Mouse (Mus musculus): ENCODE data around the gene Cav3. TPM values are rescaled to one million over a fixed set of nuclear protein-coding genes. Genes with fewer than 3 reads are reported as not detected.

Cav3 gene
- 126 and 127 TPM in 2 replicates for polyA plus RNA-seq (2015; fragmentation: Nextera tagmentation; extraction: Ambion mirVana)

DNA sequence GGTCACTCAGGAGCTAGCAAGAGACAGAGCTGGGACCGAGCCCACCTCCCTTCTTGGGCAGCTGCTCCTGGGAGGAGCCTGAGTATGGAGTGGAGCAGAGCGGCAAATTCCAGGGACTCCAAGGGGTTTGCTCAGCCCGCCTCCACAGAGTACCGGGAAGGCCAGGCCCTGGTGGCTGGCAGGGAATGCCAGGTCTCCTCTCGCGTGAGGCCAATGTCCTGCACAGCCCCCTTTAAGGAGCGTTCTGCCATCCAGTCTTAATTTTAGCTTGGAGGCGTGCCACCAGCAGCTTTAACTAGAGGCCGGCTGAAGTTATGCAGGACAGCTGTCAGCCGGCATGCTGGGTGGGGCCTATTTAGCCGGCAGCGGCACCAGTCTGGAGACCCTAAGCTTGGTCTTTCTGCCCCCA lies at the start of gene Cav3:
Cav3 (plus strand) TSS at position 165 of the 409 bp plus-strand sequence.
- Histone ChIP-seq H3K27ac (ENCODE audit: low read length) (peak within 1 kb of the TSS; percentile 91), H3K4me2 (ENCODE audit: low read depth, low read length) (peak within 1 kb of the TSS; percentile 73), H3K4me1 (ENCODE audit: control insufficient read depth, insufficient read depth, low read length) (peaks cover 29% of the 10 kb centered on the region), H3K4me3 (ENCODE audit: low read length) (peak within 1 kb of the TSS; percentile 50), H3K9me3 (replicated peaks; ENCODE audit: control insufficient read depth, low read length) (no peaks in the 10 kb centered on the region), H3K27me3 (ENCODE audit: control insufficient read depth, insufficient read depth, low read length) (no peaks in the 10 kb centered on the region), H3K9ac (ENCODE audit: low read length) (peak within 1 kb of the TSS; percentile 74), H3K36me3 (ENCODE audit: control insufficient read depth, insufficient read depth) (no peaks in the 10 kb centered on the region)
- WGBS = 33% methylated on average over 12 of the region's 12 CpGs
- ATAC-seq (replicated peaks; ENCODE audit: extremely low read depth, insufficient read depth, low FRiP score) = peak; percentile 96

DNA sequence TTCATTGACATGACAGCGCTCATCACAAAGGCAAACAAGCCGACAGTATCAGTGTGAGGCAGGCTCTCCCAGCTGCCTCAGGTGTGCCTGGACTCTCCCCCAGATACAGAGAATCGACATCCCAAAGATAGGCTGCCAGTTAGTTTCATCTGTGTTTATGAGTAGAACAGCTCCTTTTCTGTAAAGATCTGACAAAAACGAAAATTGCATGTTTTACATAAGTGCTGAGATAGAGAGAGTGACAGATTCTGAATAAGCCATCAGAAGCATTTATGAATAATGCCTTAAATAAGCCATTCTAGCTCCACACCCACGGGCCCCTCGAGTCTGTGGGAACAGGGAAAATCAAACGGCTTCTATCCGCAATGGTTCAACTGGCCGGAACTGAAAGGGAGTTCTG lies 40.0 kb upstream of the Cav3 start:
- ATAC-seq (replicated peaks; ENCODE audit: extremely low read depth, insufficient read depth, low FRiP score) = no peak; the same call in 1 of the 2 replicates
- no peak overlapping the region for H3K27ac ChIP-seq (ENCODE audit: low read length)
- peaks cover 9% of the 10 kb centered on the region; the same call in 1 of the 2 replicates for H3K9me3 ChIP-seq (replicated peaks; ENCODE audit: control insufficient read depth, low read length)
- H3K9ac ChIP-seq (ENCODE audit: low read length) = no peak overlapping the region
- no peaks in the 10 kb centered on the region for H3K4me1 ChIP-seq (ENCODE audit: control insufficient read depth, insufficient read depth, low read length)
- no peaks in the 10 kb centered on the region for H3K36me3 ChIP-seq (ENCODE audit: control insufficient read depth, insufficient read depth)
- WGBS = 63% methylated on average over 9 of the region's 9 CpGs
- no peak overlapping the region for H3K4me2 ChIP-seq (ENCODE audit: low read depth, low read length)
- no peak overlapping the region for H3K4me3 ChIP-seq (ENCODE audit: low read length)
- no peaks in the 10 kb centered on the region for H3K27me3 ChIP-seq (ENCODE audit: control insufficient read depth, insufficient read depth, low read length)

DNA sequence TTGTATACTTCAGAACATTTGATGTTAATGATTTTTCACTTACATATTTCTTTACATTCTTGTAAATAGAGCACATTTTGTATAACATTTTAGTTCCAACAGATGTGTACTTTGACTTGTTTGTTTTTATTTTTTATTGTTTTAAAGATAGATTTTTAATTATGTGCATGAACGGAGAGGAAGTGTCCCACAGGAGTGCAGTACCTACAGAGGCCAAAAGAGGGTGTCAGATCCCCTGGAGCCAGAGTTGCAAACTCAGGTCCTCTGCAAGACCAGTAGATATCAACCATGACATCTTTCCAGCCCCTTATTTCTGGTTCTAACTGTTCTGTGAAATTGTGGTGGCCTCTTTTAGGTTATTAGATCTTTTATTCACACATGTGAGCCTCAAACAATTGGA lies 38.4 kb upstream of the Cav3 start:
- 85% methylated on average over 1 of the region's 1 CpGs for WGBS
- Histone ChIP-seq H3K36me3 (ENCODE audit: control insufficient read depth, insufficient read depth) (no peaks in the 10 kb centered on the region), H3K27me3 (ENCODE audit: control insufficient read depth, insufficient read depth, low read length) (no peaks in the 10 kb centered on the region), H3K4me2 (ENCODE audit: low read depth, low read length) (no peak overlapping the region), H3K4me1 (ENCODE audit: control insufficient read depth, insufficient read depth, low read length) (no peaks in the 10 kb centered on the region), H3K9me3 (replicated peaks; ENCODE audit: control insufficient read depth, low read length) (peaks cover 9% of the 10 kb centered on the region; the same call in 1 of the 2 replicates), H3K4me3 (ENCODE audit: low read length) (no peak overlapping the region), H3K9ac (ENCODE audit: low read length) (no peak overlapping the region), H3K27ac (ENCODE audit: low read length) (no peak overlapping the region)
- ATAC-seq (replicated peaks; ENCODE audit: extremely low read depth, insufficient read depth, low FRiP score) = no peak

DNA sequence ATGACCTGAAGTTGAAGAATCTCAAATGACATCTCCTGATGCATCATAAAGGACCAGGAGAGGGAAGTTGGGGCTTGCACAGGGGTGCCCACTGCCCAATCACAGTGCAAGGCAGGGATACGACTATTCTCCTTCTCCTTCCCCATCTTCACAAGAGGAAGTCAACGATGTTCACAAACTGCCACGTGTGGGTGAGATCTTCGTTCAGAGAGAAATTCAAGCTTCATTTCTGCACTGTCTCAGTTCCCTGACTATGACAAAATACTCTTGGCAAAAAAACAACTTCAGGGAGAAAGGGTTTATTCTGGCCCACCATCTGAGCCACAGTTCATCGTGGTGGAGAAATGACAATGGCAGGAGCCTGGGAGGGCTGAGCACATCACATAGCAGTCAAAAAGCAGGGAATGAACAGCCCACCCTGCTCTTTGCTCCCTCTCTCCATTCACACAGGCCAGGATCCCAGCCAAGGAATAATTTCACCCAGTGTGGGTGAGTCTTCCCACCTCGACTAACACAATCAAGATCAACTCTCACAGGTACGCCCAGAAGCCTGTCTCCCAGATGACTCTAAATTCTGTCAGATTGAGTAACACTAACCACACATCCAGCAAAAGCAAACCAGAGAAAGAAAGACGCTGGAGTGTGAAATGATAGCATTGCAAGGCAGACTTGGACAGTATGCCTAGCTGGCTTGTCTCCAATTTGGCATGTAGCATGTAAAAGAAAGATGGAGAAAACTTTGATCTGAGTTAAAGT lies 35.4 kb upstream of the Cav3 start:
- Histone ChIP-seq H3K9ac (ENCODE audit: low read length) (no peak overlapping the region), H3K36me3 (ENCODE audit: control insufficient read depth, insufficient read depth) (no peaks in the 10 kb centered on the region), H3K9me3 (replicated peaks; ENCODE audit: control insufficient read depth, low read length) (peaks cover 9% of the 10 kb centered on the region; the same call in 1 of the 2 replicates), H3K4me3 (ENCODE audit: low read length) (no peak overlapping the region), H3K27ac (ENCODE audit: low read length) (no peak overlapping the region), H3K27me3 (ENCODE audit: control insufficient read depth, insufficient read depth, low read length) (no peaks in the 10 kb centered on the region), H3K4me1 (ENCODE audit: control insufficient read depth, insufficient read depth, low read length) (no peaks in the 10 kb centered on the region), H3K4me2 (ENCODE audit: low read depth, low read length) (no peak overlapping the region)
- 59% methylated on average over 8 of the region's 8 CpGs for WGBS
- ATAC-seq (replicated peaks; ENCODE audit: extremely low read depth, insufficient read depth, low FRiP score) = no peak; the same call in 1 of the 2 replicates

DNA sequence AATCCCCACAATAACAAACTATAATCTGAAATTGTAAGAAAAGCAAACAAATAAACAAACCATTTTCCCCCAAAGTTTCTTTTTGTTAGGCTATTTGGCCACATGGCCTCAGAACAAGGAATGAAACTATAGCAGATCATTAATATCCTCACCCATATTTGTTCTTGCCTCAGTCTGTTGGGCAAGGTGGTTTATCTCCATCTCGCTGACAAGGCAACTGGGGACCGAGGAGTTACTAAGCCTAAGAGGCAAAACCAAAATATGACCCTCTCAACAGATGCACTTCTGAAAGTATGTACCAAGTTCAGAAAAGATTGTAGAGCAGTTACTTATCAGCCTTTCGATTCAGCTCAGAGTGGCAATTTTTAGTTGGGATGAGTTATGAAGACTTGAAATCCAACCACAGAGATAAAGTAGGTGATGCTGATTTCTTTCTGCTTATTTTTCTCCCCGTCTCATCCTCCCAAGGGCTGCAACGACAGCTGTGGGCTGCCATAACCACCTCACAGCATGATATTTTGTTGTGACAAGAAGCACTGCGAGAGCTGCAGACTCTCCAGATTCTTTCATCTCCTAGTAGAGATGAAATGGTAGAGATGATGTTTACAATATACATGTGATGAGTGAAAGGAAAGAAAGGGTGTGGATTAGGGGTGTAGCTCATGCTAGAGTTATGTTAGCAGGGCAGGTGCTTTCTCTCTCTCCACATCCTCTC lies 33.1 kb upstream of the Cav3 start:
- Histone ChIP-seq H3K27ac (ENCODE audit: low read length) (no peak overlapping the region), H3K36me3 (ENCODE audit: control insufficient read depth, insufficient read depth) (no peaks in the 10 kb centered on the region), H3K9me3 (replicated peaks; ENCODE audit: control insufficient read depth, low read length) (peaks cover 7% of the 10 kb centered on the region; the same call in 1 of the 2 replicates), H3K4me2 (ENCODE audit: low read depth, low read length) (no peak overlapping the region), H3K9ac (ENCODE audit: low read length) (no peak overlapping the region), H3K27me3 (ENCODE audit: control insufficient read depth, insufficient read depth, low read length) (no peaks in the 10 kb centered on the region), H3K4me3 (ENCODE audit: low read length) (no peak overlapping the region), H3K4me1 (ENCODE audit: control insufficient read depth, insufficient read depth, low read length) (no peaks in the 10 kb centered on the region)
- ATAC-seq (replicated peaks; ENCODE audit: extremely low read depth, insufficient read depth, low FRiP score) = no peak
- 54% methylated on average over 6 of the region's 6 CpGs for WGBS

DNA sequence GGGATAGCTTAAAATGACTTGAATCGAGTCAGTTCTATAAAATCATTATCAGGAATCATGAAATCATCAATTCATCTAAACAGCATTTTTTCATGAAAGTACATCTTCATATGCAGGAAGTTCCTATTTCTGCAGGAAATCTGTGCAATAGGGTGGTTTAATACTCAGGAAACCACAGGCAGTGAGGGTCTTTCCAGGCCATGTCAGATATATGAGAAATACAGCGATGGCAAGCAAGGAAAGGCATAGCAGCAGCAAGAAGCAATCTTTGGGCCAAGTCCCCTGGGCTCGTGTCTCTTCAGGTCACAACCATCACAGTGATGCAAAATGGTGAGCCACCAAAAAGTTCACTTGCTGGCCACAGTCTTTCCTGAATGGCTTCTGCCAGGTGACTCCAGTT lies 13.6 kb upstream of the Cav3 start:
- Histone ChIP-seq H3K27me3 (ENCODE audit: control insufficient read depth, insufficient read depth, low read length) (no peaks in the 10 kb centered on the region), H3K36me3 (ENCODE audit: control insufficient read depth, insufficient read depth) (no peaks in the 10 kb centered on the region), H3K4me2 (ENCODE audit: low read depth, low read length) (no peak overlapping the region), H3K9ac (ENCODE audit: low read length) (no peak overlapping the region), H3K9me3 (replicated peaks; ENCODE audit: control insufficient read depth, low read length) (no peaks in the 10 kb centered on the region), H3K4me1 (ENCODE audit: control insufficient read depth, insufficient read depth, low read length) (no peaks in the 10 kb centered on the region), H3K27ac (ENCODE audit: low read length) (no peak overlapping the region), H3K4me3 (ENCODE audit: low read length) (no peak overlapping the region)
- WGBS = 69% methylated on average over 3 of the region's 3 CpGs
- ATAC-seq (replicated peaks; ENCODE audit: extremely low read depth, insufficient read depth, low FRiP score) = no peak

DNA sequence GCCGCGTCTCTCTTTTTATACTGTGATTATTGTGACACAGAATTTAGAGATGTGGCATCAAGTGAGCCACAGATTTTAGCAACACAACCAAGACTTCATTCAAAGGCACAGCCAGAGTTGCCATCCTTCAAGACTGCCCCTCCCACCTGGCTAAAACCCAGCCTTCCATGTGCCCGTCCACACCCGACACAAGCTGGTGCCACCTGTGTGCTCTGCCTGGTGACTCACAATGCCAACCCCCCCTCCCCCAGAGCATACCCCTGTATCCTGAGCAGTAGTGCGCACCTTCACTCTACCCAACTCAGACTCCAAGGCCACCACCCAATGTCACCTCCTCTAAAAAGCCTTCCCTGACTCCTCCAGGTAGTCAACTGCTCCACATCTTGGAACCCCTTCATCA lies 2.2 kb downstream of the Cav3 start:
- H3K4me2 ChIP-seq (ENCODE audit: low read depth, low read length) = peak overlapping the region; percentile 49
- H3K27ac ChIP-seq (ENCODE audit: low read length) = no peak overlapping the region
- no peaks in the 10 kb centered on the region for H3K36me3 ChIP-seq (ENCODE audit: control insufficient read depth, insufficient read depth)
- WGBS = 88% methylated on average over 5 of the region's 5 CpGs
- H3K4me3 ChIP-seq (ENCODE audit: low read length) = no peak overlapping the region
- no peaks in the 10 kb centered on the region for H3K9me3 ChIP-seq (replicated peaks; ENCODE audit: control insufficient read depth, low read length)
- H3K4me1 ChIP-seq (ENCODE audit: control insufficient read depth, insufficient read depth, low read length) = peaks cover 34% of the 10 kb centered on the region
- H3K27me3 ChIP-seq (ENCODE audit: control insufficient read depth, insufficient read depth, low read length) = no peaks in the 10 kb centered on the region
- no peak overlapping the region for H3K9ac ChIP-seq (ENCODE audit: low read length)
- ATAC-seq (replicated peaks; ENCODE audit: extremely low read depth, insufficient read depth, low FRiP score) = no peak

DNA sequence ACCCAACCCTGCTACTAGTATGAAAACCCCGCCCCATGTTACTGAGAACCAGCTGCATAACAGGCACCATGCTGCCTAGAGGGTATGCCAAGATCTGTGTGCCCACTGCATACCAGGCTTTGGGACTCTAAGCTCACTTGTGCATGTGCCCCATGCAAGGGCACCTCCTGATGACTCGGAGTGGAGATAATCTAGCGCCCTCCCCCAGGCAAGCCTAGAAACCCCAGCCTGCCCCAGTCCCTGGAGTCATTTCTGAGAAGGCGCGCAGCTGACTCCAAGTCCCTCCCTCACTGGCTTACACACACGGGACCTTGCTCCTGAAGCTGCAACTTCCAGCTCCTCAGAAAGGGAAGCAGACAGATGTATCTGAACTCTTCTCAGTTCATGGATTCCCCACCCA lies 4.0 kb downstream of the Cav3 start:
- ATAC-seq (replicated peaks; ENCODE audit: extremely low read depth, insufficient read depth, low FRiP score) = no peak
- H3K4me2 ChIP-seq (ENCODE audit: low read depth, low read length) = peak overlapping the region; percentile 49; the same call in 1 of the 2 replicates
- H3K4me3 ChIP-seq (ENCODE audit: low read length) = no peak overlapping the region; the same call in 1 of the 2 replicates
- no peaks in the 10 kb centered on the region for H3K36me3 ChIP-seq (ENCODE audit: control insufficient read depth, insufficient read depth)
- H3K27ac ChIP-seq (ENCODE audit: low read length) = peak overlapping the region; percentile 43
- H3K9me3 ChIP-seq (replicated peaks; ENCODE audit: control insufficient read depth, low read length) = no peaks in the 10 kb centered on the region
- 68% methylated on average over 6 of the region's 6 CpGs for WGBS
- peak overlapping the region; percentile 5; the same call in 1 of the 2 replicates for H3K9ac ChIP-seq (ENCODE audit: low read length)
- H3K4me1 ChIP-seq (ENCODE audit: control insufficient read depth, insufficient read depth, low read length) = peaks cover 34% of the 10 kb centered on the region
- H3K27me3 ChIP-seq (ENCODE audit: control insufficient read depth, insufficient read depth, low read length) = no peaks in the 10 kb centered on the region

DNA sequence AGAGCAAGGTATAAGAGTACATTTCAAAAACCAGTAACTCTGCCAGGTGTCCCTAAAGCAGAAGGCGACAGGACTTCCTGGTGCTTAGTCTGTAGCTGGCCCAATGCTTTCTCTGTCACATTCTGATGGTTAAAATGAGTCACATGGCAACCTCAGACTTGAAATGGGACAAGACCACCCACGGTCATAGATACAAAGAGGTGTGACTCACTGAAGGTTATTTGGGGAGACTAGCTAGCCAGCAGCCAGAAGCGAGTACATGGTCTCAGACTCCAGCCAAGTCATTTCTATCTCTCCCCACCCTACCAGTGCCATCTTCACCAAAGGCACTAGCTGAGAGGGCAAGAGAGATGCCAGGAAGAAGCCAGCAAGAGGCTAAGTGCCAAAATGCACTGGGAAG lies 6.1 kb downstream of the Cav3 start:
- Histone ChIP-seq H3K9ac (ENCODE audit: low read length) (no peak overlapping the region), H3K4me1 (ENCODE audit: control insufficient read depth, insufficient read depth, low read length) (peaks cover 29% of the 10 kb centered on the region), H3K4me2 (ENCODE audit: low read depth, low read length) (no peak overlapping the region), H3K9me3 (replicated peaks; ENCODE audit: control insufficient read depth, low read length) (no peaks in the 10 kb centered on the region), H3K36me3 (ENCODE audit: control insufficient read depth, insufficient read depth) (peaks cover 6% of the 10 kb centered on the region; the same call in 1 of the 2 replicates), H3K4me3 (ENCODE audit: low read length) (no peak overlapping the region), H3K27me3 (ENCODE audit: control insufficient read depth, insufficient read depth, low read length) (no peaks in the 10 kb centered on the region), H3K27ac (ENCODE audit: low read length) (no peak overlapping the region)
- ATAC-seq (replicated peaks; ENCODE audit: extremely low read depth, insufficient read depth, low FRiP score) = no peak
- WGBS = 63% methylated on average over 3 of the region's 3 CpGs
